Mouse (Mus musculus): Measurements from ENCODE around the gene Cdipt.

Gene Cdipt

GRCm38 (mm10) chr7:127013385-127013784 is 37.7 kb downstream of the Cdipt start:
- peak; percentile 63 for DNase-seq

GRCm38 (mm10) chr7:127014320-127014719 is 38.6 kb downstream of the Cdipt start, which contains the start of gene Mvp:
TSS of gene Mvp (minus strand) at chr7:127014621.
- DNase-seq = peak; percentile 79

DNA sequence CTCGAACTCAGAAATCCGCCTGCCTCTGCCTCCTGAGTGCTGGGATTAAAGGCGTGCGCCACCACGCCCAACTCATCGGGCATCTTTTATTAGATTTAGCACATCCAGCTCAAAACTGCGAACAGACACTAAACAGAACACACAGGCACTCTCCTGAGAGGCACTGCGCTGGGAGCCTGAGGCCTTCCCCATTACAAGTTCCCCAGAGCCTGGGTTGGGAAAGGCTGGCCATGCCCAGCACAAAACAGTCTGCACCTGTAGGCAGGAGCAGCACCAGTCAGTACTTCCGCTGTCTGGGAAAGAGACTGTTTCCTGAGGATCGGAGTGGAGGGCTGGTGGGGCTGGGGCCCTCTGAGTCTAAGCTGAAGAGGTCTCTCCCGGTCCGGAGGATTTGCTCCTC is 39.3 kb downstream of the Cdipt start:
- no peak for DNase-seq

GRCm38 (mm10) chr7:127016081-127016480 is 40.4 kb downstream of the Cdipt start:
- peak; percentile 87 for DNase-seq

- no peak for DNase-seq
Measured at GRCm38 (mm10) chr7:127016481-127016485, 40.6 kb downstream of the Cdipt start, which contains the start of gene Pagr1b. TSS of gene Pagr1b (minus strand) at chr7:127016484.

DNA sequence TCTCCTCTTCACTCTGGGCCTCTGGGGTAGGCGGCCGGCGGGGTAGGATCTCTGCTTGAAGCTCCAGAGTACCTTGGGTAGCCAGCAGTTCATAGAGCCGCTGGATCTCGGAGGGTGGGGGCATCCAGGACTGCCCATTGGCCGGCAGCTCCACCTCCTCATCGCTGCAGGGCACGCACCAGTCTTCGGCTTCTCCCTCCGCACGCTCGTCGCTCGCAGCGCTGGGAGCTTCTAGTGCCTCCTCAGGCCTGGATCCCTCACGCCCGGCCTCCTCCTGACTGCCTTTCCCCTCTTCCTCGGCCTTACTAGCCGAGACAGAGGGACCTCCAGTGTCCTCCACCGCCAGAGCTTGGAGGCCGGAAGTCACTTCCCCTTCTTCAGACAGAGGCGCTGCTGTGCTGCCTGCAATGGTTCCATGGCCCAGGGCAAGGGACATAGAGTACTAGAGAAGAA is 40.8 kb downstream of the Cdipt start:
- DNase-seq = no peak

DNA sequence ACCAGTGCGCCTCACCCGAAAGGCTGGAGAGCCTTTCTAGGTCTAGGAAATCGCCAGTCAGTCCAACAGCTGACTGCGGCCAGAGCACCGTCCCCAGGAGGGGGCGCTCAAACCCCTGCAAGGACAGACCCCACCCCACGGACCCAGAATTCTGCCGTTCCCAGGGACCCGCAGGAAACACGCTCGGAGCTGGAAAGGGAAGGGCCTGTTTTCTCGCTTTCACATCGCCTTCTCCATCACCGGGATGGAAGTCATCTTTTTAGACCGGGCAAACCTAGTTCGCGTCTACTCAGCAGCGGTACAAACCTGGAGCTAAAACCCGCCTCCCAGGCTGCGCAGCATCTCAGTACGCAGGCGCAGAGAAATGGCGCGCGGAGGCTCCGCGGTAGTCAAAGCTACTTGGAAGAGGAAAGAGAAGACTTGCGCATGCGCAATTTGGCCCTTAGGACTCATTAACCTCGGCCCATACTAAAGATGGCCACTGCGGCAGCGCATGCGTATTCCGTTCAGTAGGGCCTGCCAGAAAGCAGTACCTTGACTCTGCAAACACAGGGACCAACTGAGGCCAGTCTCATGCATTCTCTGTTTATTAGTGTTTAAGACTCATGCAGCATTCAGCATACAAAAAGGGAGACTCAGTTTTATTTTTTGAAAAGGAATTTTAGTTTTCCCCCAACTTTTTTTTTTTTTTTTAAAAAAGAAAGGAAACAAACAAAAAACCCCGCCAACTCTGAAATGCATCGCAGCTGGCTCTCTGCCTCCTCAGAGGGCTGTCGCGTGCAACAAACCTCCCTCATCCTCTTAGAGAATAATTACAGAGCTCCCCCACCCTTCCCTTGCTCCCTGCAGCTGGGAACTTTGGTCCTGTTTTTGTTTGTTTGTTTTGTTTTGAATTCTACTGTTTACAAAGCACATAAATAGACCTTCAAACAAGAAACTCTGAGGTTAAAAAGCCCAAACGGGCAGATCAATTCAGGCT is 41.5 kb downstream of the Cdipt start, which contains the start of gene Pagr1a:
Pagr1a (minus strand) TSS at position 382 of the 979 bp plus-strand sequence.
- DNase-seq = peak; percentile 99

DNA sequence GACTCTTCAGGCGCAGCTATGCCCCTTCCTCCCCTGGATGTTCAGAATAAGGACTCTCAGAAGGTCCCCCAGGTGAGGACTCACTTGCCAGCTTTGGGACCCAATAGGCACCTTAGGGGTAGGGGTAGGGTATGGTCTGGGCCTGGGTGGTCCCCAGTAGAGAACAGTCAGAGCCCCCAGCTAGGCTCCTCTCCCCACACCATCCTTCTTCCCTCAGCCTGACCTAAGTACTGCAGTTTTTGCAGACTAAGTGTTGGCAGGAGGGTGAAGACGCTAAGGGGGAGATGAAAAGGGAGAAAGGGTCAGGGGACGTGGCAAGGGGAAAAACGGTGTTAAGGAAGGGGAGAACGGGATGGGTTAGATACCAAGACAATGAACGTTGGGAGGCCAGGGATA is 42.2 kb downstream of the Cdipt start:
- DNase-seq = peak; percentile 68

- DNase-seq = peak; percentile 71
Measured at GRCm38 (mm10) chr7:127018416-127019305, 42.9 kb downstream of the Cdipt start.

- DNase-seq = peak; percentile 73
Measured at GRCm38 (mm10) chr7:127019306-127019960, 43.7 kb downstream of the Cdipt start.

- peak; percentile 67 for DNase-seq
Measured at GRCm38 (mm10) chr7:127020031-127020430, 44.3 kb downstream of the Cdipt start.

DNA sequence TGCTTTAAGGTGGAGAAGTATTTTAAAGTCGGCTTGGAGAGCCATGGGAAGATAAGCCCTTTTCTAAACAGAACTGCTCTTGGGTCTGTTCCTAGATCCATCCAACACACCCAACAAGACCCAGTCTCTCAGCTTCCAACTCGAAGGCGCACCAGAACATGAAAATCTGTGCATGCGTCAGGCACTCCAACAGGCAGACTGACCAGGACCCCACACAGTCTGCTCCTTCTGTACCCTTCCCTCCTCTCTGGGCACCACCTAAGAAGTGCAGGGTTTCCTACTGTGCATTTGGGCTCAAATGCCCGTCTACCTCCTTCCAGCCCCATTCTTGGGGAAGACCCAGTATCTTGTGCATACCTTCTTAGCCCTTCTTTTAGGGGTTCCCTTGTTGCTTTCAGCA is 44.8 kb downstream of the Cdipt start:
- no peak for DNase-seq

GRCm38 (mm10) chr7:127020901-127021562 is 45.3 kb downstream of the Cdipt start, which contains the start of the genes Gm42742 and Prrt2:
TSS of gene Gm42742 (minus strand) at chr7:127021097.
TSS of gene Prrt2 (minus strand) at chr7:127021211.
- peak; percentile 87 for DNase-seq

DNA sequence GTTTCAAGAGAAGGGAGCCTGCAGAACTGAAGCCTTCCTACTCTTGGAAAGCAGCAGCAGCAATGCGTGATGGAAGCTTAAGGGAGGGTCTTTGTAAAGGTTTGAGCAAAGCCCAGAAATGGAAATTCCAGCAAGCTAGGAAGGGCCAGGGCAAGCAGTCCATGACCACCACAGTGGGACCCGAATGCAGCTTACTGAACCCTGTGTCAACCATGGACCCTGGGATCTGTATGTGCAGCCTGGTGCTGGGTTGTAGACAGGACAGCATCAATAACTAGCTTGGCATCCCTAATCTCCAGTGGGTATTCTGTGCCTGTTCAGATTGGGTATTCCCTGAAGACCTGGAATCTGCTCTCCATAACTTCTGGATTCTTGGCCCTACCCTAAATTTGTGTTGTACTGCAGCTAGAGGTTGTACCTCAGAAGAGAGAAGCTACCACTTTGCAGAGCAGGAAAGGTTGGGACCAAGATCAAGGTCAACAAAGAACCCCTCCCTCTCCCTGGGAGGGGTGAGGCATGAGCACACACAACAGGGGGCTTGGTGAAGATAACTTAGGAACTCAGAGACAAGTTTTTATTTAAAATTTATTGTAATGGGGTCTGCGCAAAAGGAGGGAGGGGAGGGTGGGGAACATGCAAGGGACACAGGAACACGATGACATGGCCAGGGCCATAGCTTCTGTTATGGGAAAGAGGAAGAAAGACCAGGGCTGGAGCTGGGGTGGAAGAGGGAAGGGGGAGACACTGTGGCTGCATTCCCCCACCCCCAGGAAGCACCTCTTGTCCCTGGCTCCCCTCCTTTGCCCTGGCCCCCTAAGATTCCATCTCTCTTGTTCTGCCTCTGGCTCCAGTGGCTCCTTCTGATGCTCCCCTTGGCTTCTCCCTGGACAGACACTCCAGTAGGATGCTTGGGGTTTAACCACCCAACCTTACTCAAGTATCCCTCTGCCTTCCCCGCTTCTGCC is 46.1 kb downstream of the Cdipt start:
- peak; percentile 62 for DNase-seq

DNA sequence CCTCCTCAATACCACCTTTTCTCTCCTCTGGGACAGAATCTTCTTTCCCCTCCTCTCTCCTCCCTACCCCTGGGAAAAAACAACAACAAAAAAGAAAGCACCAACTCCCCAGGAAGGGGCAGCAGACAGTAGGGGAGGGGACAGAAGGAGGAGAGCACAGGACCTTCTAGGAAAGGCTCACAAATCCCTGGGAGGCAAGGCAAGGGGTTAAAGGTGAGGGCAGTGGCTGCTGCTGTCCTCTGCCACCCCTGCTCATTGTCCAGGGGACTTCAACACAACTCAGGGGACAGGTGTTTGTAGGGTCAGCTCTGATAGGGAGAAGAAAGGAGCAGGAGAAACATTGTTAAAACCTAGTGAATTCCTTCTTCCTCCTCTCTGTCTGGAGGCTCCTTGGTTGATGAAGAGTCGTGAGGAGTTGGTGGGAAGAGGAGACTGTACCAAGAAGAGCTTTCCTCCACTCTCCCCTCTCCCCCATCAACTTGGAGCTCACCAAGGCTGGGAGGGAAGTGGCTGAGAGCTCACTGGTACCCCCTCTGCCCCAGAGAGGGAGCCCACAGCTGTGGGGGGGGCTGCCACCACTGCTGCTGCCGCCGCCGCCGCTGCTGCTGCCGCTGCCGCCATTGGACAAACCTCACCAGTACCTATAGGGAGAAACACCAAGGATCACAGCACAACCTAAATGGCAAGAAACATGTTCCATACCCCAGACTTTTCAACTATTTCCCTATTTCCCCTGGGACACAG is 47.0 kb downstream of the Cdipt start:
- peak; percentile 65 for DNase-seq

DNA sequence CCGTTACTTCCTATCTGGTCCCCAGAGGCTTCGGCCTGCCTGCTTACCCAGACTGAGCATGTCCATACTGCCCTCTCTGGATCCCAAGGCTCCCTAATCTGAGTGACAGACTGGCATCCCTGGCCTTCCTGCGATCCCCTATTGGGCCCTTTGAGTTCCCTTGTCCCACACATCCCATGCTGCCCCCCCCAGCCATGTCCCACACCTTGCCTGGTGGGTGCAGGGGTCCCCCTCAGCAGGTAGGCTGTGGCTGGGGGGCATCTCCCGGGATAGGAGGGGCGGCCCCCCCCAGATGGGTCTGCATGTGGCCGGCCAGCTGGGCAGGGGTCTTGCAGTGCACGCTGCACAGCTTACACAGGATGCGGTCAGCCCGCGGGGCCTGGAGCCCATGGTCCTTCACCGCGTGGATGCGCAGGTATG is 47.6 kb downstream of the Cdipt start:
- DNase-seq = peak; percentile 80

DNA sequence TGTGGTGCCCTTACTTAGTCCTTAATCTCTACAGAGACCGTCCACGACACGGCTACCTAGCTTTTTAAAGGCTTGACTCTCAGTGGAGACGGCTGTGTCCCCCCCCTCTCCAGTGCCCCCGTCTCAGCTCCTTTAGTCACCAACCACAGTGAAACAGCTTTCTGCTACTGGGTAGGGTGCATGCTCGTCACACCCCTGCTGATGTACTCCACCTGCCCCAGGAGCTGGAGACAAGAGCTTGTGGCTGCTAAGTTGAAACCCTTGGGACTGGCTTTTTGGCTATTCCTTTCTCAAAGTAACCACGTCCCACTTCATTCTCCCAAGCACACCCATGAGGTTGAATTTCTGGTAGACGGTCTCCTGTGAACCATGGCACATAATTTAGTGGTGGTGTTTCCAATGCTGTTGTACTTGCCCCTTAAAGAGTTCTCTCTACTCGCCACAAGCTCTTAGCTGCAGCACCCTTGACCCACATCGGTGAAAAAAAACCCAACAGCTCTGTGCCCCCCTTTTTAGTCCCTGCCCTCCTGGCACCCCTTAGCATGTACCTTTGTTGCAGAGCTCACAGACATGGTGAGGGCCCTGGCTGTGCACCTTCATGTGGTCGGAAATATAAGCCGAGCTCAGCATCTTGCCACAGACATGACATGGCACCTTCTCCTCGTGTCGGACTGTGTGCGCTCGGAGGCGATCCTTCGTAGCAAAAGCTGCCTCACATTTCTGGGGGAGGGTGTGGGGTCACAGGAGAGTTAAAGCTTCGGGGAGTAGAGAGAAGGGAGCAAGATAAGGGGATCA is 48.4 kb downstream of the Cdipt start:
- peak; percentile 67 for DNase-seq

DNA sequence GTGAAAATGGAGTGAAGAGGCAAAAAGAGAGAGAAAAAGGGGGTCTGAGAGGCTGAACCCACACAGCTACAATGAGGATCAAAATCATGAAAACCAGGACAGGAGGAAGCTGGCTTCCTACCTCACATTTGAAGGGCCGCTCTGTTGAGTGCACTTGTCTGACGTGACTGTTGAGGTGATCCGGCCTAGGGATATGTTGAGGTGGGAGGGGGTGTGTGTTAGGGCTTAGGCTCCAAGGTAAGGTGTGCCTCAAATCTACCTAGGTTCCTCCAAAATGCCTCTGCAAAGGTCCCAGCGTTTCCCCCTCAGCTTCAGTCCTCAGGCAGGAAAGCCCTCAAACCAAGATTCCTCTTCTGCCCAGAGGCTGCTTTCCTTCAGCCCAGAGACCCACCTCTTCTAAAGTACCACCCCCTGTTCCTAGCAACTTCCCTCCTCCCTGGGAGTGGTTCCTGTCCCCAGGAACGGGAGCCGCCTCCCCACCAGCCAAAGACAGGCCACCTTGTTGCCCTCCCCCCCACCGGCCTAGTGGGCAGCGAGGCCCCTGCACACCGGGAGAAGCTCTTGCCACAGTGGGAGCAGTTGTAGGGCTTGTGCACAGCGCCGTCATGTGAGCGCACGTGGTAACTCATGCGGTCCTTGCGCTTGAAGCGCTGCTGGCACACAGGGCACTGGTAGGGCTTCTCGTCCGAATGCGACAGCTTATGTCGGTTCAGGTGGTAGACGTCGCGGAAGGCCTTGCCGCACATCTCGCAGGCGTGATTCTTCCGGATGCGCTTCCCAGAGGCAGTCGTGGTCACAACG is 49.2 kb downstream of the Cdipt start:
- DNase-seq = peak; percentile 93

Measured in cerebellum, adult 9-11 months (tissue).